Mouse (Mus musculus): ENCODE results near the gene Grb2.

- TF ChIP-seq CTCF (IDR thresholded peaks at IDR 0.05; ENCODE audit: low read depth) (no peak), EP300 (IDR thresholded peaks at IDR 0.05; ENCODE audit: low read depth) (no peak)
Observed at GRCm38 (mm10) chr11:115654128-115654527, 54.3 kb downstream of the Grb2 start.

All from liver, embryonic 14.5 days (tissue).